27 mouse cellular contexts compared by ENCODE assay signal in genomic region chr17:76578323-76578722, GRCm38 (mm10).
DNase-seq lines count a peak whose midpoint lies in the region; ATAC-seq lines count a peak whose summit lies in the region.
"Had no signal": no experiment of that assay in that cellular context is flagged by ENCODE, and none has a peak within 500 bp of the region (broad histone marks: within the 10 kb centered on the region; RNA-seq: fewer than 3 reads in every experiment).

No protein-coding gene starts in this region.

- no peaks in the 10 kb centered on the region for H3K27me3 ChIP-seq in kidney, embryonic 15.5 days
- H3K27me3 ChIP-seq in embryonic facial prominence, embryonic 14.5 days (replicated peaks; ENCODE audit: control insufficient read depth, insufficient read depth, low read length): no peaks in the 10 kb centered on the region
- H3K27me3 ChIP-seq: embryonic facial prominence, embryonic 13.5 days; forebrain, embryonic 13.5 days; heart, embryonic 13.5 days had no signal

- H3K4me1 ChIP-seq in kidney, embryonic 15.5 days: no peaks in the 10 kb centered on the region
- H3K4me1 ChIP-seq in embryonic facial prominence, embryonic 14.5 days (ENCODE audit: control insufficient read depth, insufficient read depth, low read length): no peaks in the 10 kb centered on the region
- H3K4me1 ChIP-seq: embryonic facial prominence, embryonic 13.5 days; forebrain, embryonic 13.5 days; heart, embryonic 10.5 days; heart, embryonic 13.5 days had no signal

- H3K27ac ChIP-seq in kidney, embryonic 15.5 days: no peak overlapping the region
- H3K27ac ChIP-seq in embryonic facial prominence, embryonic 14.5 days (replicated peaks; ENCODE audit: low read depth, low read length): no peak overlapping the region
- H3K27ac ChIP-seq: embryonic facial prominence, embryonic 13.5 days; forebrain, embryonic 10.5 days; forebrain, embryonic 13.5 days; heart, adult 2 months; heart, embryonic 10.5 days; heart, embryonic 13.5 days; hindbrain, embryonic 14.5 days; hindbrain, postnatal 0 days had no signal

- peak; percentile 76 for ATAC-seq in kidney, embryonic 15.5 days (replicated peaks; ENCODE audit: low FRiP score)
- peak; percentile 74 for ATAC-seq in embryonic facial prominence, embryonic 14.5 days (ENCODE audit: low read depth)
- no peak for ATAC-seq in megakaryocyte, adult 5-6 weeks (ENCODE audit: poor library complexity, severe bottlenecking)
- ATAC-seq: activated CD4-positive, CD25-positive, alpha-beta regulatory T cell, adult 4 months; forebrain, embryonic 13.5 days; forebrain, embryonic 16.5 days; hindbrain, postnatal 0 days; inflammation-experienced regulatory T-cells, adult 6 months had no signal

- H3K4me2 ChIP-seq in kidney, embryonic 15.5 days: no peak overlapping the region
- no peak overlapping the region for H3K4me2 ChIP-seq in embryonic facial prominence, embryonic 14.5 days (ENCODE audit: low read depth, low read length)
- H3K4me2 ChIP-seq: embryonic facial prominence, embryonic 13.5 days; forebrain, embryonic 13.5 days; heart, embryonic 13.5 days; hindbrain, embryonic 14.5 days had no signal

- DNase-seq in embryo, embryonic 10 days (ENCODE audit: low spot score): peak; percentile 4
- DNase-seq in embryo, embryonic 9.5 days (ENCODE audit: extremely low spot score): no peak
- no peak for DNase-seq in kidney, postnatal 14 days
- peak; percentile 17 for DNase-seq in embryonic facial prominence, embryonic 14.5 days (ENCODE audit: low spot score)
- DNase-seq: adrenal gland, adult 8-10 months; adrenal gland, postnatal 25 days; cerebellum, adult 11-12 months; cerebellum, adult 8-10 months; cerebellum, postnatal 10 days; cerebellum, postnatal 36 days; gastrocnemius, postnatal 10 days; gastrocnemius, postnatal 36 days; heart, adult 2 months; heart, postnatal 14 days; heart, postnatal 4 days had no signal

- H3K4me3 ChIP-seq in kidney, embryonic 15.5 days (replicated peaks): no peak overlapping the region
- no peak overlapping the region for H3K4me3 ChIP-seq in embryonic facial prominence, embryonic 14.5 days (ENCODE audit: low read depth, low read length)
- H3K4me3 ChIP-seq: embryonic facial prominence, embryonic 13.5 days; forebrain, embryonic 10.5 days; forebrain, embryonic 13.5 days; heart, adult 2 months; heart, embryonic 10.5 days; heart, embryonic 13.5 days had no signal

- H3K36me3 ChIP-seq in kidney, embryonic 15.5 days: no peaks in the 10 kb centered on the region
- H3K36me3 ChIP-seq in embryonic facial prominence, embryonic 14.5 days (ENCODE audit: control insufficient read depth, insufficient read depth, low read length): no peaks in the 10 kb centered on the region
- H3K36me3 ChIP-seq: embryonic facial prominence, embryonic 13.5 days; forebrain, embryonic 10.5 days; heart, embryonic 10.5 days; heart, embryonic 13.5 days had no signal

- H3K9me3 ChIP-seq in kidney, embryonic 15.5 days (replicated peaks): no peaks in the 10 kb centered on the region
- no peaks in the 10 kb centered on the region for H3K9me3 ChIP-seq in embryonic facial prominence, embryonic 14.5 days (ENCODE audit: control insufficient read depth, low read length)
- H3K9me3 ChIP-seq: embryonic facial prominence, embryonic 13.5 days; forebrain, embryonic 10.5 days; forebrain, embryonic 13.5 days; heart, embryonic 10.5 days; heart, embryonic 13.5 days had no signal

- no peak overlapping the region for H3K9ac ChIP-seq in kidney, embryonic 15.5 days
- no peak overlapping the region for H3K9ac ChIP-seq in embryonic facial prominence, embryonic 14.5 days (ENCODE audit: low read depth, low read length)
- H3K9ac ChIP-seq: embryonic facial prominence, embryonic 13.5 days; forebrain, embryonic 13.5 days; heart, embryonic 13.5 days; hindbrain, embryonic 14.5 days had no signal

Comparison
In these comparisons a context has a peak if more than half of its experiments do, and no peak if none do; other contexts are left out.
1. DNase-seq: peak in embryo, embryonic 10 days (single experiment) and embryonic facial prominence, embryonic 14.5 days (single experiment); none in embryo, embryonic 9.5 days (single experiment) and kidney, postnatal 14 days (single experiment).